Mouse (Mus musculus): ENCODE results near the gene Osbpl9. TPM values are rescaled to one million over a fixed set of nuclear protein-coding genes. Genes with fewer than 3 reads are reported as not detected.
A peak's percentile ranks its signal among the peaks of the same experiment; 100 is the strongest.

Osbpl9 gene
- 48.6 and 50.7 TPM in 2 replicates for polyA plus RNA-seq (2015; fragmentation: Nextera tagmentation; extraction: Ambion mirVana)

DNA sequence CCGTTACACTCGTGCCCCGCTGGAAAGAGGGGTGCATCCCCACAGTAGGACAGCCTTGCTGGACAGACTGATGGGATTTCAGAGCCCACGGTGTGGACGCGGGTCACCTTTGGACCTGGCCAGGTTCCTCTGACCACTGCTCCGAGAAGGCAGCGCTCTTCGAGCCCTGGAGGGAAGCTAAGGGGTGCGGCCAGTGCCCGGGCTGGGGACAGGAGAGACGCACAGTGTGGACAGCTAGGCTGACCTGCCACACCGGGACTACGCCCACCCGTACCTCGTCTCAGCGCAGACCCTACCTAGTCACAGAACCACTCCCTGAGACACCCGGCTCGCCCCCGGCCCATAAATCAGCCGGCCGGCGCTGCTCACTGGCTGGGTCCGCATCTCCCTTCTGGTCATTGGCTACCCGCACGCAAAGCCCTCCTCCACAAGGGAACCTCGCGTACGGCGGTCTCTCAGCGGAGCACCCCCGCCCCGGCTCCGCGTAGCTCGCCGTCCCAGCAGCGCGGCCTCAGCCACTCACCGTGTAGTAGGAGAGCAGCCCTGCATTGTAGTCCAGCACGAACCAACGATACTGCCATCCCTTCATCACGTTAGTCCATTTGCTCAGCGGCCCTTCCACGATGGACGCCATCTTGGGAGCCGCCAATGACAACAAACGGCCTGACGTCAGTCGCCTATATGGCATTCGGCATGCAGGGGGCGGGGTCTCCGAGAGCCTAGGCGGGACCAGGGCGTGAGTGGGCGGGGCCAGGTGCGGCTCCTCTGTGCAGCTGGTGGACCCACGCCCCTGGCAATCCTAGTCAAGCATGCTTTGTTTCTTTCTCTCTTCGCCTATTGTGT is at the start of gene Osbpl9:
Gene Osbpl9 (minus strand): TSS at position 691 of the 843 bp plus-strand sequence.
- Histone ChIP-seq H3K4me1 (replicated peaks) (peaks cover 10% of the 10 kb centered on the region), H3K27me3 (no peaks in the 10 kb centered on the region), H3K9ac (peak within 1 kb of the TSS; percentile 77), H3K36me3 (no peaks in the 10 kb centered on the region), H3K4me3 (peak within 1 kb of the TSS; percentile 72), H3K4me2 (peak within 1 kb of the TSS; percentile 85), H3K9me3 (replicated peaks) (no peaks in the 10 kb centered on the region), H3K27ac (peak within 1 kb of the TSS; percentile 96)
- WGBS: under 1% methylated on average over 59 of the region's 59 CpGs
- ATAC-seq (replicated peaks; ENCODE audit: insufficient number of reproducible peaks, insufficient read depth, low FRiP score, low read depth): peak; percentile 97

DNA sequence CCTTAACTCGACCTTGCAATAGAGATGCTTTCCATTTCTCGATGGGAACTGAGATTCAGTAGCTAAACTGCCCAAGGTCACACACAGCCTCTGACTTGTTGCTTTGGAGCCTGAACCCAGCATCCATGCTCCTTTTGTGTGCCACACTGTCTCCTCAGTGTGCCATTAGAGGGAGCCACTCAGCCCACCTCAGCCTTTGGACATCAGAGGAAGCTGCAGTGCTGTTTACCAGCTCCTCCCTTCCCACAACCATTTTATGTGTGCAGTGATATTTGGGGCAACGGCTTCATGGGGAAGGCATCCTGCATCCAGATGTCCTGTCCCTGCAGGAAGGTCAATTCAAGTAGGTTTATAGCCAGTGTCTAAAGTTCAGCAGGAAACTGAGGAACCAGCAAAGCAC is 49.5 kb upstream of the Osbpl9 start:
- no peak for ATAC-seq (replicated peaks; ENCODE audit: insufficient number of reproducible peaks, insufficient read depth, low FRiP score, low read depth)
- no peaks in the 10 kb centered on the region for H3K27me3 ChIP-seq
- H3K4me1 ChIP-seq (replicated peaks): peaks cover 14% of the 10 kb centered on the region; the same call in 1 of the 2 replicates
- 44% methylated on average over 3 of the region's 3 CpGs for WGBS
- no peak overlapping the region for H3K4me2 ChIP-seq
- no peak overlapping the region for H3K4me3 ChIP-seq
- no peaks in the 10 kb centered on the region for H3K9me3 ChIP-seq (replicated peaks)
- no peaks in the 10 kb centered on the region for H3K36me3 ChIP-seq
- H3K9ac ChIP-seq: no peak overlapping the region
- no peak overlapping the region for H3K27ac ChIP-seq

DNA sequence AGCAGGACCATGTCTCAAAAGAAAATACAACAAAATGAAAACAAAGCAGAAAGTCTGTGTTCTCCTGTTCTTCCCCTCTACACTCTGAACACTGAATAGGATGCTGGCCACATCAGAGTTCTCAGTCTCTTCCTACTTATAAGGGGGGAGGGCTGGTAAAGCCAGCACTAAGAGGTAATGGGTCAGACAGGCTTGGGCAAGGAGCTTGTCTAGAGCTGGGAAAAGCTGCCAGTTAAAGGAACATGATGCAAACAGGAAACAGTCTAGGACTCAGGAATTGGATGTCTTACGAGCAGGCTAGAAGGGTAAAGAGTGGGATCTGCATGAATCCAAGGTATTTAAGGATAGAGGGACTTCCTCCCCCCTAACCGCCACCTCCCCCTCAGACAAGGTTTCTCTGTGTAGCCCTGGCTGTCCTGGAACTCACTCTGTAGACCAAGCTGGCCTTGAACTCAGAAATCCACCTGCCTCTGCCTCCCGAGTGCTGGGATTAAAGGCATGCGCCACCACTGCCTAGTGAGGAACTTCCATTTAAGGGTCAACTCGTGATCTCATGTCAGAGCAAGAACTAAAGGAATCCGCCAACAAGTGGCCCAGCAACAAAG is 43.0 kb upstream of the Osbpl9 start:
- no peaks in the 10 kb centered on the region for H3K36me3 ChIP-seq
- H3K9ac ChIP-seq: no peak overlapping the region
- 68% methylated on average over 6 of the region's 6 CpGs for WGBS
- H3K27me3 ChIP-seq: no peaks in the 10 kb centered on the region
- H3K9me3 ChIP-seq (replicated peaks): no peaks in the 10 kb centered on the region
- peaks cover 18% of the 10 kb centered on the region for H3K4me1 ChIP-seq (replicated peaks)
- no peak overlapping the region for H3K4me3 ChIP-seq
- ATAC-seq (replicated peaks; ENCODE audit: insufficient number of reproducible peaks, insufficient read depth, low FRiP score, low read depth): no peak
- H3K27ac ChIP-seq: no peak overlapping the region
- no peak overlapping the region for H3K4me2 ChIP-seq

DNA sequence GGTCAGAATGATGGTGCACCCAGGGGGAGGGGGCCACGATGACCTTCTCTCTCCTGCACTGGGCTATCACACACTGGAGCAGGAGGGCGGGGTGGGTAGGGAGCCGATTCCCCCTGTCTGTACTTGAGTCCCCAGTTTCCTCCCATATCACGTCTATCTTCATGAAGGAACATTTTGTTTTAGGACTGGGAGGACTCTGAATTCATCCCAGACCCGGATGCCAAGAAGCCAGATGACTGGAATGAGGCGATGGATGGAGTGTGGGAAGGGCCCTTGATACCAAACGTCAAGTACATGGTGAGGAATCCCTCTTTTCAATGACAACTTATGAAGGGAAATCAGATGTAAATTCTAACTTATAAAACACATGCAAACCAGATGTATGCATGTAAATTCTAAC is 42.4 kb upstream of the Osbpl9 start:
- no peaks in the 10 kb centered on the region for H3K36me3 ChIP-seq
- H3K4me3 ChIP-seq: no peak overlapping the region
- no peak for ATAC-seq (replicated peaks; ENCODE audit: insufficient number of reproducible peaks, insufficient read depth, low FRiP score, low read depth)
- no peaks in the 10 kb centered on the region for H3K9me3 ChIP-seq (replicated peaks)
- H3K4me2 ChIP-seq: no peak overlapping the region
- H3K27ac ChIP-seq: no peak overlapping the region
- H3K4me1 ChIP-seq (replicated peaks): peaks cover 18% of the 10 kb centered on the region
- WGBS: 74% methylated on average over 7 of the region's 7 CpGs
- H3K9ac ChIP-seq: no peak overlapping the region
- no peaks in the 10 kb centered on the region for H3K27me3 ChIP-seq

DNA sequence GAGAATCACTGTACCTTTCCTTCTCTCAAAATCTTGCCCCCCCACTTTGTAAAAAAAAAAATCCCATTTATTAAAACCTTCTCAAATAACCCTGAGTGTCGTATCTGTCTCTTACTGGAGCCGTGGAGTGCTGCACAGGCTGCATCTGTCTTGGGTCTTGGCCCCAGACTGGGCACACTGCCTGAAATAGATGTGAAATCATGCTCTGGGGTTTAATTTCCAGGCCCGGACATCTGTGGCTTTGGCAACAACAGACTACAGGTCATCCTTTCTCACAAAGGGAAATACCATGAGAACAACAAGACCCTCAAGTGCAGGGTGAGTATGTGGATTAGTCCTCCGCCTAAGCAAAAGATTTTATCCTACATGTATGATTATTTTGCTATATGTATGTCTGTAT is 39.9 kb upstream of the Osbpl9 start:
- ATAC-seq (replicated peaks; ENCODE audit: insufficient number of reproducible peaks, insufficient read depth, low FRiP score, low read depth): 0 out of 2 replicates have a peak, but pooled peaks have one; percentile 18
- H3K27me3 ChIP-seq: no peaks in the 10 kb centered on the region
- 39% methylated on average over 4 of the region's 4 CpGs for WGBS
- H3K4me2 ChIP-seq: no peak overlapping the region
- H3K4me3 ChIP-seq: no peak overlapping the region
- peaks cover 18% of the 10 kb centered on the region for H3K4me1 ChIP-seq (replicated peaks)
- no peaks in the 10 kb centered on the region for H3K9me3 ChIP-seq (replicated peaks)
- no peaks in the 10 kb centered on the region for H3K36me3 ChIP-seq
- 0 out of 2 replicates have a peak overlapping the region, but pooled peaks have one; percentile 5 for H3K27ac ChIP-seq
- no peak overlapping the region for H3K9ac ChIP-seq

DNA sequence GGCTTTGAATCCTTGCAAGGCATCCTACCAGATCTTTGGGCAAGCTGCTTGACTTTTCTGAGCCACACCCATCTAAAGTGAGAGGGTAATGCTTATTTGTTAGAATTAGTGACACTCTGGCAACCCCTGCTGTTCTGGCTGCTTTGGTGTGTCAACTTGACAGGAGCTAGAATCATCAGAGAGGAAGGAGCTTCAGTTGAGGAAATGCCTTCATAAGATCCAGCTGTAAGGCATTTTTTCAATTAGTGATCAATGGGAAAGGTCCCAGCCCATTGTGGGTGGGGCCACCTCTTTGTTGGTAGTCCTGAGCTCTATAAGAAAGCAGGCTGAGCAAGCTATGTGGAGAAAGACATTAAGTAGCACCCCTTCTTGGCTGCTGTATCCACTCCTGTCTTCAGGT is 39.1 kb upstream of the Osbpl9 start:
- Histone ChIP-seq H3K4me1 (replicated peaks) (peaks cover 16% of the 10 kb centered on the region), H3K9ac (no peak overlapping the region), H3K4me2 (no peak overlapping the region), H3K4me3 (no peak overlapping the region), H3K36me3 (no peaks in the 10 kb centered on the region), H3K9me3 (replicated peaks) (no peaks in the 10 kb centered on the region), H3K27me3 (no peaks in the 10 kb centered on the region), H3K27ac (0 out of 2 replicates have a peak overlapping the region, but pooled peaks have one; percentile 5)
- ATAC-seq (replicated peaks; ENCODE audit: insufficient number of reproducible peaks, insufficient read depth, low FRiP score, low read depth): no peak

DNA sequence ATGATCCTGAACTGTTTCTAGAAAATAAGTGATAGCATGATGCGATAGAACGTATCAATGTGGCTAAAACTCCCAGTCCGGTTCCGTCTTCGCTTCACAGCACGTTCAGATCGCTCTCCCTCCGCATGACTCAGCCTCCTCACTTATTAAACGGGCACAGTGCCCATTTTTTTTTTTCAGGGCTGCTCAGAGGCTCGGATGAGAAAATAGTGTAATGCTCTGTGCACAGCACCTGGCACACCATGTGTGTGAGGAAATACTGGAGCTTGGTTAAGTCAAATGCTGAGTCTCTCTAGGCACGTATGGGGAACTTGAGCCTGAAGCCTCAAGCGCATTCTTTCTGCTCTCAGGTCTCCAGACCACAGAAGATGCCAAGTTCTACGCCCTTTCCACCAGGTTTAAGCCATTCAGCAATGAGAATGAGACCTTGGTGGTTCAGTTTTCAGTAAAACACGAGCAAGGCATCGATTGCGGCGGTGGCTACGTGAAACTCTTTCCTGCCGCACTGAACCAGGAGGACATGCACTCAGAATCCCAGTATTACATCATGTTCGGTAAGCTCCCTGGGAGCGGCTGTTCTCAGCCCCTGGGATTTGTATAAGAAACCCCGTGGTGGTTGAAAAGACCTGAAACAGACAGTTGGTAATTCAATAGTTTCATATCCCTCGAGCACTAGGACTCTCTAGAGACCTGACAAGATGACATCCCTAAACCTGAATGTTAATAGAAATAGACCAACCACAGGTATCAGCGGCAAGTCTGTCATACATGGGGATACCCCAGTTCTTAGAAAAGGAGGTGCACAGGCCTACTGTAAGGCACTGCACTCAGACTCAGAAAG is 36.6 kb upstream of the Osbpl9 start:
- Histone ChIP-seq H3K27ac (no peak overlapping the region), H3K9ac (no peak overlapping the region), H3K27me3 (no peaks in the 10 kb centered on the region), H3K4me3 (no peak overlapping the region), H3K36me3 (no peaks in the 10 kb centered on the region), H3K4me1 (replicated peaks) (peaks cover 16% of the 10 kb centered on the region), H3K9me3 (replicated peaks) (no peaks in the 10 kb centered on the region), H3K4me2 (no peak overlapping the region)
- ATAC-seq (replicated peaks; ENCODE audit: insufficient number of reproducible peaks, insufficient read depth, low FRiP score, low read depth): no peak
- WGBS: 74% methylated on average over 24 of the region's 24 CpGs

DNA sequence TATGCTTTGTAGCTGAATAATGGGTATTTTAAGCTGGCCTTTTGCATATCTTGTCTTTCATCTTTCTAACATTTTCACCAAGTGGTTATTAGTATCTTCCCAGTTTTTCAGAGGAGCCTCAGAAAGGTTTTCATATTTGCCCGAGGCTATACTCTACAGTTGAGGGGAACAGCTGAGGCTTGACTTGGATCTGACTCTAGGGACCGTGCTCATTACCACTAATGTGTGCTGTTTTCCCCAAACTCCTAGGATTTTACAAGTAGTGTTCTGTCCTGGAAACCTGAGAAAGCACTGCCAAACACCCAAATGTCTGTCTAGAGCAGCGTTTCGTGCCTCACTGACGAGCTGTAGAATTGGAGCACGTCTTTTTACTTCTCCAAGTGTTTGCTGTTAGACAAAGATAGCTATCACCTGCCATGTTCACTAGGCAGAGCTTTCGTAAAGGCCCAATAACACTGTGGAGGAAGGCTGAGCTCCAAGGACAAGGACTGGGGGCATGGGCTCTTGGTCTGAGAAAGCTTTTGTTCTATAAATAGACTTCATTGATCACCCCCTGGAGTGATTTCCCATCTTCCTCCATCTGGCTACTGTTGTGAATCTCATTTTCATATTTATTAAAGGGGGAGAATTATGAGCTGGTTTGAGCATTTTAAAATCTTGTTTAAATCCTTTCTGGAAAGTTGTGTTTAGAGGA is 34.3 kb upstream of the Osbpl9 start:
- WGBS: 73% methylated on average over 7 of the region's 7 CpGs
- Histone ChIP-seq H3K27ac (no peak overlapping the region), H3K4me1 (replicated peaks) (peaks cover 4% of the 10 kb centered on the region; the same call in 1 of the 2 replicates), H3K4me3 (no peak overlapping the region), H3K36me3 (no peaks in the 10 kb centered on the region), H3K9me3 (replicated peaks) (no peaks in the 10 kb centered on the region), H3K9ac (no peak overlapping the region), H3K4me2 (no peak overlapping the region), H3K27me3 (no peaks in the 10 kb centered on the region)
- ATAC-seq (replicated peaks; ENCODE audit: insufficient number of reproducible peaks, insufficient read depth, low FRiP score, low read depth): no peak

DNA sequence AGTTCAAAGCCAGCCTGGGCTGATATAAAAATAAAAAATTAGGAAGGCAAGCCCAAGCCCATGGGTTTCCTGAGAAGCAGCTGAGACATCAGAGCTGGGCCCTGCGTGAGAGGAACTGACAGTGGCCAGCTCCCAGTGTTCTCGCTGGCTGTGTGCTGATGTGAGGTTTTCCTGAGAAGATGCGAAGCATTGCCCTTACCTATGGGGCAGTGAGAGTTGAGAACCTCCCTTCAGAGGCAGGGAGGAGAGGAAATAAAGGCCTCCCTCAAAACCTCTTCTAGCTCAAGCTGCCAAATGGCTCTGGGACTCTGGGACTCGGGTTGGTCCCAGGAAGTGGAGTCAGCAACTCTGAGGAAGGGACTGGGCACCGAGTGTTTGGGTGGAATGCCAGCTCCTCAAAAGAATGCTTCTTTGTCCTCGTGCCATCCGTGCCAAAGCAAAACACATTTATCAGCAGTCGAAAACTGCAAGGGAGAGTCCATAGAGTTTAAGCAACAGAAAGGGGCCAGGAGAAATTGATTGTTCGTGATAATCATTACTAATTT is 32.8 kb upstream of the Osbpl9 start:
- no peaks in the 10 kb centered on the region for H3K4me1 ChIP-seq (replicated peaks)
- no peaks in the 10 kb centered on the region for H3K9me3 ChIP-seq (replicated peaks)
- H3K9ac ChIP-seq: no peak overlapping the region
- H3K36me3 ChIP-seq: no peaks in the 10 kb centered on the region
- no peak overlapping the region for H3K4me2 ChIP-seq
- H3K27me3 ChIP-seq: no peaks in the 10 kb centered on the region
- H3K27ac ChIP-seq: no peak overlapping the region
- H3K4me3 ChIP-seq: no peak overlapping the region
- 68% methylated on average over 9 of the region's 9 CpGs for WGBS
- ATAC-seq (replicated peaks; ENCODE audit: insufficient number of reproducible peaks, insufficient read depth, low FRiP score, low read depth): no peak

DNA sequence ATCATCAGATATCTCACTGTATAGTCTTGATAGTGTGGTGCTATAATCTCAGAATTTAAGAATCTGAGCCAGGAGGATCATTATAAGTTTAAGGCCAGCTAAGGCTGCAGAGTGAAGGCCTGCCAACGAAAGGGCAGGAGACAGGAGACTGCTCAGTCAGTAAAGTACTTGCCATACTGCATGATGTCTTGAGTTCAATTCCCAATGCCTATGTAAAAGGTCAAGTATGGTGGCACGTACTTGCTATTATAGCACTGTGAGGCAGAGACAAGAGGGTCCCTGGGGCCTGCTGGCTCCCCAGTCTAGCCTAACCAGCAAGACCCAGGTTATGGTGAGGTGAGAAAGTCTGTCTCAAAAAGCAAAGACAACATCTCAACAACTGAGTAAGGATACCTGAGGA is 32.1 kb upstream of the Osbpl9 start, which contains the start of gene Calr4:
Gene Calr4 (plus strand): TSS at position 301 of the 400 bp plus-strand sequence.
- H3K4me1 ChIP-seq (replicated peaks): no peaks in the 10 kb centered on the region
- WGBS: 77% methylated on average over 2 of the region's 2 CpGs
- H3K4me2 ChIP-seq: no peak within 1 kb of the TSS
- no peaks in the 10 kb centered on the region for H3K9me3 ChIP-seq (replicated peaks)
- no peak within 1 kb of the TSS for H3K9ac ChIP-seq
- H3K4me3 ChIP-seq: no peak within 1 kb of the TSS
- no peak within 1 kb of the TSS for H3K27ac ChIP-seq
- no peak for ATAC-seq (replicated peaks; ENCODE audit: insufficient number of reproducible peaks, insufficient read depth, low FRiP score, low read depth)
- H3K27me3 ChIP-seq: no peaks in the 10 kb centered on the region
- no peaks in the 10 kb centered on the region for H3K36me3 ChIP-seq
